Mouse (Mus musculus) midbrain, embryonic 13.5 days (tissue): ENCODE results near the gene Aldh6a1. TPM values are rescaled to one million over a fixed set of nuclear protein-coding genes. Genes with fewer than 3 reads are reported as not detected.

Source experiments
- ATAC-seq: fragments of 200-750 bp; cut with Nextera tagmentation; 2 replicates; pipeline ENCODE4 v1.8.0; 2017; ENCODE audit warnings: mild to moderate bottlenecking, moderate TSS enrichment, moderate library complexity
- H3K27ac ChIP-seq: fragments of 300-500 bp; sonication (generic); 2 replicates; pipeline ENCODE4 v1.5.1; 2015; ENCODE audit warnings: inconsistent platforms, mild to moderate bottlenecking, moderate library complexity
- H3K27me3 ChIP-seq: fragments of 300-500 bp; sonication (generic); 2 replicates; pipeline ENCODE4 v1.6.1; 2015; ENCODE audit warnings: mild to moderate bottlenecking, inconsistent platforms
- H3K36me3 ChIP-seq: fragments of 300-500 bp; sonication (generic); 2 replicates; pipeline ENCODE4 v1.6.1; 2015; ENCODE audit warnings: mild to moderate bottlenecking, inconsistent platforms
- H3K4me1 ChIP-seq: fragments of 300-500 bp; sonication (generic); replicated peaks from 2 replicates; pipeline ENCODE4 v1.6.1; 2015; ENCODE audit warnings: inconsistent platforms
- H3K4me2 ChIP-seq: fragments of 300-500 bp; sonication (generic); replicated peaks from 2 replicates; pipeline ENCODE4 v1.6.1; 2015; ENCODE audit warnings: moderate library complexity, mild to moderate bottlenecking, inconsistent platforms
- H3K4me3 ChIP-seq: fragments of 300-500 bp; sonication (generic); replicated peaks from 2 replicates; pipeline ENCODE4 v1.5.1; 2015; ENCODE audit warnings: mild to moderate bottlenecking, inconsistent platforms
- H3K9ac ChIP-seq: fragments of 300-500 bp; sonication (generic); replicated peaks from 2 replicates; pipeline ENCODE4 v1.6.1; 2015; ENCODE audit warnings: mild to moderate bottlenecking, inconsistent platforms
- H3K9me3 ChIP-seq: fragments of 300-500 bp; sonication (generic); 2 replicates; pipeline ENCODE4 v1.6.1; 2016; ENCODE audit warnings: mild to moderate bottlenecking, inconsistent platforms
- WGBS: fragments of 180-500 bp; shearing (Covaris S2); methylation state at CpG from one replicate; pipeline ENCODE4 v1.1.7; 2015; 5-methylcytosine and 5-hydroxymethylcytosine counted together
- polyA plus RNA-seq: library from polyadenylated mRNA; unstranded; fragments of >200 nt; fragmentation: Nextera tagmentation; extraction: Ambion mirVana; gene quantifications from 2 replicates; pipeline ENCODE4 v1.2.1, GENCODE M21; 2015

Gene Aldh6a1
- 28.9 and 29.9 TPM in 2 replicates for polyA plus RNA-seq

GRCm38 (mm10) chr12:84450718-84451646, at the start of gene Aldh6a1, which contains the start of gene Lin52:
Gene Aldh6a1, minus strand, starts transcription at chr12:84451004.
Gene Lin52, plus strand, starts transcription at chr12:84451422.
- under 1% methylated on average over 49 of the region's 49 CpGs for WGBS

GRCm38 (mm10) chr12:84496795-84497194, 46.0 kb upstream of the Aldh6a1 start:
- H3K27ac ChIP-seq: no peak overlapping the region
- 100% methylated on average over 1 of the region's 1 CpGs for WGBS
- no peaks in the 10 kb centered on the region for H3K9me3 ChIP-seq
- H3K9ac ChIP-seq: no peak overlapping the region
- H3K27me3 ChIP-seq: 0 out of 2 replicates have a peak, but pooled peaks cover 3% of the 10 kb centered on the region
- H3K4me1 ChIP-seq: peaks cover 23% of the 10 kb centered on the region
- ATAC-seq: no peak
- H3K4me2 ChIP-seq: no peak overlapping the region
- H3K4me3 ChIP-seq: no peak overlapping the region
- no peaks in the 10 kb centered on the region for H3K36me3 ChIP-seq

More at GRCm38 (mm10) chr12:84450718-84451646, at the start of gene Aldh6a1, which contains the start of gene Lin52:
- Histone ChIP-seq H3K4me3 (peak within 1 kb of the TSS; percentile 66), H3K4me2 (peak within 1 kb of the TSS; percentile 97), H3K27ac (peak within 1 kb of the TSS; percentile 55), H3K9ac (peak within 1 kb of the TSS; percentile 74), H3K36me3 (no peaks in the 10 kb centered on the region), H3K4me1 (peaks cover 25% of the 10 kb centered on the region), H3K27me3 (peaks cover 6% of the 10 kb centered on the region; the same call in 1 of the 2 replicates), H3K9me3 (no peaks in the 10 kb centered on the region)
- ATAC-seq: peak; percentile 99

GRCm38 (mm10) chr12:84487324-84488056, 36.7 kb upstream of the Aldh6a1 start:
- Histone ChIP-seq H3K9ac (0 out of 2 replicates have a peak overlapping the region, but pooled peaks have one; percentile 5), H3K27ac (peak overlapping the region; percentile 51; the same call in 1 of the 2 replicates), H3K4me2 (peak overlapping the region; percentile 1; the same call in 1 of the 2 replicates), H3K4me1 (peaks cover 9% of the 10 kb centered on the region), H3K36me3 (no peaks in the 10 kb centered on the region), H3K9me3 (no peaks in the 10 kb centered on the region), H3K4me3 (no peak overlapping the region), H3K27me3 (peaks cover 41% of the 10 kb centered on the region)
- ATAC-seq: peak; percentile 98
- WGBS: 25% methylated on average over 8 of the region's 8 CpGs

GRCm38 (mm10) chr12:84482778-84483585, 32.2 kb upstream of the Aldh6a1 start:
- ATAC-seq: no peak
- WGBS: 87% methylated on average over 14 of the region's 14 CpGs

GRCm38 (mm10) chr12:84481251-84481650, 30.4 kb upstream of the Aldh6a1 start:
- Histone ChIP-seq H3K4me1 (no peaks in the 10 kb centered on the region), H3K4me2 (no peak overlapping the region), H3K9ac (no peak overlapping the region), H3K9me3 (no peaks in the 10 kb centered on the region), H3K27me3 (peaks cover 23% of the 10 kb centered on the region), H3K4me3 (no peak overlapping the region), H3K27ac (no peak overlapping the region), H3K36me3 (peaks cover 11% of the 10 kb centered on the region; the same call in 1 of the 2 replicates)
- no peak for ATAC-seq
- 63% methylated on average over 2 of the region's 2 CpGs for WGBS

More at GRCm38 (mm10) chr12:84482778-84483585, 32.2 kb upstream of the Aldh6a1 start:
- Histone ChIP-seq H3K36me3 (peaks cover 11% of the 10 kb centered on the region; the same call in 1 of the 2 replicates), H3K4me3 (no peak overlapping the region), H3K27me3 (peaks cover 23% of the 10 kb centered on the region), H3K27ac (no peak overlapping the region), H3K4me2 (no peak overlapping the region), H3K9ac (no peak overlapping the region), H3K9me3 (no peaks in the 10 kb centered on the region), H3K4me1 (peaks cover 9% of the 10 kb centered on the region)

GRCm38 (mm10) chr12:84478937-84479336, 28.1 kb upstream of the Aldh6a1 start:
- WGBS: 95% methylated on average over 7 of the region's 7 CpGs
- no peaks in the 10 kb centered on the region for H3K4me1 ChIP-seq
- H3K27ac ChIP-seq: no peak overlapping the region
- peaks cover 8% of the 10 kb centered on the region; the same call in 1 of the 2 replicates for H3K27me3 ChIP-seq
- H3K9ac ChIP-seq: no peak overlapping the region
- H3K36me3 ChIP-seq: peaks cover 13% of the 10 kb centered on the region
- no peak overlapping the region for H3K4me2 ChIP-seq
- no peak overlapping the region for H3K4me3 ChIP-seq
- no peak for ATAC-seq
- H3K9me3 ChIP-seq: no peaks in the 10 kb centered on the region

GRCm38 (mm10) chr12:84468701-84469100, 17.9 kb upstream of the Aldh6a1 start:
- Histone ChIP-seq H3K9me3 (no peaks in the 10 kb centered on the region), H3K36me3 (peaks cover 17% of the 10 kb centered on the region), H3K4me2 (no peak overlapping the region), H3K4me3 (no peak overlapping the region), H3K27me3 (no peaks in the 10 kb centered on the region), H3K9ac (no peak overlapping the region), H3K27ac (no peak overlapping the region), H3K4me1 (no peaks in the 10 kb centered on the region)
- 3% methylated on average over 1 of the region's 1 CpGs for WGBS
- ATAC-seq: no peak

- Histone ChIP-seq H3K36me3 (peaks cover 55% of the 10 kb centered on the region), H3K4me3 (no peak overlapping the region), H3K9ac (0 out of 2 replicates have a peak overlapping the region, but pooled peaks have one; percentile 29), H3K9me3 (no peaks in the 10 kb centered on the region), H3K27ac (no peak overlapping the region), H3K4me2 (no peak overlapping the region), H3K27me3 (no peaks in the 10 kb centered on the region), H3K4me1 (no peaks in the 10 kb centered on the region)
- ATAC-seq: no peak
- 92% methylated on average over 3 of the region's 3 CpGs for WGBS
Measured at GRCm38 (mm10) chr12:84462856-84463255, 12.1 kb upstream of the Aldh6a1 start.

GRCm38 (mm10) chr12:84461416-84461815, 10.6 kb upstream of the Aldh6a1 start:
- Histone ChIP-seq H3K27me3 (no peaks in the 10 kb centered on the region), H3K27ac (no peak overlapping the region), H3K4me2 (no peak overlapping the region), H3K9me3 (no peaks in the 10 kb centered on the region), H3K4me1 (no peaks in the 10 kb centered on the region), H3K9ac (no peak overlapping the region), H3K36me3 (peaks cover 61% of the 10 kb centered on the region), H3K4me3 (no peak overlapping the region)
- ATAC-seq: no peak
- WGBS: 92% methylated on average over 5 of the region's 5 CpGs

- no peak overlapping the region for H3K9ac ChIP-seq
- H3K9me3 ChIP-seq: no peaks in the 10 kb centered on the region
- ATAC-seq: no peak
- peaks cover 58% of the 10 kb centered on the region for H3K36me3 ChIP-seq
- no peaks in the 10 kb centered on the region for H3K27me3 ChIP-seq
- no peak overlapping the region for H3K4me2 ChIP-seq
- H3K27ac ChIP-seq: no peak overlapping the region
- H3K4me3 ChIP-seq: no peak overlapping the region
- H3K4me1 ChIP-seq: no peaks in the 10 kb centered on the region
- WGBS: 47% methylated on average over 1 of the region's 1 CpGs
Measured at GRCm38 (mm10) chr12:84459845-84460244, 9.0 kb upstream of the Aldh6a1 start.

- Histone ChIP-seq H3K9me3 (no peaks in the 10 kb centered on the region), H3K27me3 (no peaks in the 10 kb centered on the region), H3K9ac (no peak overlapping the region), H3K4me3 (no peak overlapping the region), H3K4me1 (peaks cover 15% of the 10 kb centered on the region), H3K27ac (no peak overlapping the region), H3K4me2 (no peak overlapping the region), H3K36me3 (peaks cover 32% of the 10 kb centered on the region)
- WGBS: 93% methylated on average over 3 of the region's 3 CpGs
- no peak for ATAC-seq
Measured at GRCm38 (mm10) chr12:84456911-84457310, 6.1 kb upstream of the Aldh6a1 start.
